In the genomic region with DNA sequence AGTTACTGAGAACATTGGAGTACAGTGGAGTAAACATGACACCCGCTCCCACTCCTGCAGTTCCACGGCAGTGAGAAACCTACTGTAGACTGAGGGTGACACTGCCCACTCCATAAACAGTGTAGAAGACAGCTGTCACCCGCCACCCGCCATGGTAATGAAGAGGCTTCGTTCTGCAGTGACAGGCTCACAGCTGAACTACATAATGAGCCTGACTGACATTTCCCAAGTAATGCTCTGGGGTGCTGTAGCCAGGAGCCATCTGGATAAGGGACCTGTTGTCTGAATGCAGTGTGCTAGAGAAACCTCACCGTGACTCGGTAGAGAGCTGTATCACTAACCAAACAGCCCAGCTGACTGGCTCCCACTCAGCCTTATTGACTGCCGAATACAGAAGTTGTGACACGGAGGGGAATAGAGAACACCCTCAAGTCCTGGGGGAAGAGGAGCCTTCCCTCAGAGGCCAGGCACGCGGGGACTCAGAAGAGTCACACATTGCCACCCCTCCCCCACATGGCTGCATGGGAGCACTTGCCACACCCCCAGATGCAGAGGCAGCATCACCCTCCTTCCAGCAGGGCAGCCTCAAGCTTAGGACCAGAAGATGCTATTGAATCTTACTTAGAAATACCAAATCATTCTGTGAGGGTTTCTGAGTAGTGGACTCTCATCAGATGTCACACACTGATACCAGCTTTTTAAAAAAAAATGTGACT, we compare ENCODE assay signal across 9 mouse cellular contexts. TPM values are rescaled to one million over a fixed set of nuclear protein-coding genes. Genes with fewer than 3 reads are reported as not detected.
DNase-seq lines count a peak whose midpoint lies in the region; ATAC-seq and TF ChIP-seq lines count a peak whose summit lies in the region.
"Had no signal": no experiment of that assay in that cellular context is flagged by ENCODE, and none has a peak within 500 bp of the region (broad histone marks: within the 10 kb centered on the region; RNA-seq: fewer than 3 reads in every experiment).

No protein-coding gene starts in this region.

- H3K9me3 ChIP-seq in heart, embryonic 16.5 days (replicated peaks; ENCODE audit: control insufficient read depth, low read length), result no peaks in the 10 kb centered on the region
- no peaks in the 10 kb centered on the region for H3K9me3 ChIP-seq in forebrain, embryonic 13.5 days (replicated peaks)
- H3K9me3 ChIP-seq: G1E had no signal

- no peak for ATAC-seq in heart, embryonic 16.5 days (replicated peaks; ENCODE audit: extremely low read depth, insufficient read depth, low FRiP score)
- peak; percentile 87 for ATAC-seq in forebrain, embryonic 13.5 days

- no peaks in the 10 kb centered on the region for H3K79me2 ChIP-seq in heart, adult 2 months (replicated peaks; ENCODE audit: control insufficient read depth, insufficient read depth, low read length)

- WGBS in heart, embryonic 16.5 days, result 27% methylated on average over 11 of the region's 11 CpGs
- 39% methylated on average over 11 of the region's 11 CpGs for whole genome bisulfite sequencing in heart, adult 2 months
- WGBS in forebrain, embryonic 13.5 days, result 54% methylated on average over 11 of the region's 11 CpGs

- no peak overlapping the region for H3K27ac ChIP-seq in heart, embryonic 16.5 days (ENCODE audit: low read length)
- H3K27ac ChIP-seq in heart, adult 2 months, result no peak overlapping the region
- peak overlapping the region; percentile 20; the same call in 1 of the 2 replicates for H3K27ac ChIP-seq in forebrain, embryonic 13.5 days

- intact Hi-C loops in heart, adult 2 months (cut with DNase I), result no loop called here

- peaks cover 18% of the 10 kb centered on the region for H3K36me3 ChIP-seq in heart, embryonic 16.5 days (ENCODE audit: control insufficient read depth, insufficient read depth)
- H3K36me3 ChIP-seq in heart, adult 2 months (ENCODE audit: control insufficient read depth, insufficient read depth, low read length), result no peaks in the 10 kb centered on the region; the same call in 1 of the 2 replicates
- peaks cover 25% of the 10 kb centered on the region for H3K36me3 ChIP-seq in forebrain, embryonic 13.5 days (ENCODE audit: poor library complexity, severe bottlenecking)

- H3K4me1 ChIP-seq in heart, embryonic 16.5 days (ENCODE audit: control insufficient read depth, insufficient read depth, low read length), result 0 out of 2 replicates have a peak, but pooled peaks cover 2% of the 10 kb centered on the region
- H3K4me1 ChIP-seq in heart, adult 2 months (ENCODE audit: control insufficient read depth, insufficient read depth, low read length), result no peaks in the 10 kb centered on the region
- H3K4me1 ChIP-seq in forebrain, embryonic 13.5 days, result 0 out of 2 replicates have a peak, but pooled peaks cover 4% of the 10 kb centered on the region

- H3K27me3 ChIP-seq in heart, embryonic 16.5 days (ENCODE audit: control insufficient read depth, insufficient read depth, low read length), result no peaks in the 10 kb centered on the region
- H3K27me3 ChIP-seq in heart, adult 2 months (ENCODE audit: control insufficient read depth, insufficient read depth, low read length), result no peaks in the 10 kb centered on the region
- no peaks in the 10 kb centered on the region for H3K27me3 ChIP-seq in forebrain, embryonic 13.5 days

- no peak for TF ChIP-seq POLR2A in heart, adult 2 months (IDR thresholded peaks at IDR 0.05; ENCODE audit: insufficient read depth, low read depth, low read length)

- no peak for TF ChIP-seq CTCF in heart, adult 2 months (IDR thresholded peaks at IDR 0.05)

- H3K4me2 ChIP-seq in heart, embryonic 16.5 days (ENCODE audit: low read depth, low read length), result peak overlapping the region; percentile 30; the same call in 1 of the 2 replicates
- peak overlapping the region; percentile 9; the same call in 1 of the 2 replicates for H3K4me2 ChIP-seq in forebrain, embryonic 13.5 days

- H3K9ac ChIP-seq in heart, embryonic 16.5 days (ENCODE audit: low read length), result no peak overlapping the region
- H3K9ac ChIP-seq in heart, adult 2 months (ENCODE audit: low read depth, low read length), result no peak overlapping the region
- no peak overlapping the region for H3K9ac ChIP-seq in forebrain, embryonic 13.5 days

- TF ChIP-seq EP300 in heart, adult 2 months (IDR thresholded peaks at IDR 0.05; ENCODE audit: insufficient read depth, low read depth, low read length), result no peak

- no peak for DNase-seq in heart, adult 2 months
- peak; percentile 33 for DNase-seq in ES-CJ7 (ENCODE audit: low read depth, low spot score)
- peak; percentile 21 for DNase-seq in mesoderm, embryonic 11.5 days (ENCODE audit: low read depth, low spot score)
- DNase-seq in yolk sac, embryonic 10.5 days (ENCODE audit: low spot score), result no peak
- DNase-seq in urinary bladder, postnatal 25 days (ENCODE audit: low spot score), result no peak
- DNase-seq in cerebellum, adult 8-10 months, result no peak

- H3K4me3 ChIP-seq in heart, embryonic 16.5 days (ENCODE audit: low read length), result no peak overlapping the region
- no peak overlapping the region for H3K4me3 ChIP-seq in heart, adult 2 months
- H3K4me3 ChIP-seq in forebrain, embryonic 13.5 days, result no peak overlapping the region

RNA-seq across cellular contexts. Expression of a gene that starts 17.2 kb away (rescaled TPM):
- polyA plus RNA-seq in heart, embryonic 16.5 days (2015; fragmentation: Nextera tagmentation; extraction: Ambion mirVana), result 1.8 and 2.1 TPM in 2 replicates
- total RNA-seq in heart, adult 2 months (2021), result not detected
- polyA plus RNA-seq in heart, adult 2 months (2012; rRNA removed), result 1.1 and 1.5 TPM in 2 replicates
- 2.2 and 3.3 TPM in 2 replicates for polyA plus RNA-seq in forebrain, embryonic 13.5 days (2015; fragmentation: Nextera tagmentation; extraction: Ambion mirVana)

RNA-seq across cellular contexts. Expression of a gene that starts 58.9 kb away (rescaled TPM):
- polyA plus RNA-seq in heart, embryonic 16.5 days (2015; fragmentation: Nextera tagmentation; extraction: Ambion mirVana), result 31.2 and 34.6 TPM in 2 replicates
- 10 to 100 TPM; 27.4 to 28.4 TPM for total RNA-seq in heart, adult 2 months (2021)
- 11.1 and 18.9 TPM in 2 replicates for polyA plus RNA-seq in heart, adult 2 months (2012; rRNA removed)
- 28.9 and 30.8 TPM in 2 replicates for polyA plus RNA-seq in forebrain, embryonic 13.5 days (2015; fragmentation: Nextera tagmentation; extraction: Ambion mirVana)

Comparison
In these comparisons a context has a peak if more than half of its experiments do, and no peak if none do; other contexts are left out.
1. DNase-seq: peak in ES-CJ7 (single experiment) and mesoderm, embryonic 11.5 days (single experiment); none in heart, adult 2 months (0 of 2), yolk sac, embryonic 10.5 days (single experiment), urinary bladder, postnatal 25 days (single experiment) and cerebellum, adult 8-10 months (single experiment).